Mouse (Mus musculus): Measurements from ENCODE around the gene Cd38. TPM values are rescaled to one million over a fixed set of nuclear protein-coding genes. Genes with fewer than 3 reads are reported as not detected.

Gene Cd38
- polyA plus RNA-seq, 1 experiment from 2014 or later = 5.5 TPM

GRCm38 (mm10) chr5:43948111-43948743 is 79.9 kb downstream of the Cd38 start:
- 3% methylated on average over 27 of the region's 27 CpGs for WGBS
- ATAC-seq (ENCODE audit: low FRiP score) (peak; percentile 87), DNase-seq (ENCODE audit: low spot score, missing footprints) (peak; percentile 93)
- H3K4me1 ChIP-seq (ENCODE audit: control insufficient read depth, insufficient read depth, low read length) = peaks cover 7% of the 10 kb centered on the region
- peak overlapping the region; percentile 21; the same call in 1 of the 2 replicates for H3K9ac ChIP-seq (ENCODE audit: low read length)
- H3K4me3 ChIP-seq (ENCODE audit: low read depth, low read length) = peak overlapping the region; percentile 26
- H3K36me3 ChIP-seq (ENCODE audit: control insufficient read depth, insufficient read depth, low read length) = no peaks in the 10 kb centered on the region
- H3K27me3 ChIP-seq (ENCODE audit: control insufficient read depth, insufficient read depth, low read length) = no peaks in the 10 kb centered on the region
- H3K9me3 ChIP-seq (ENCODE audit: control insufficient read depth, low read length) = no peaks in the 10 kb centered on the region
- H3K27ac ChIP-seq (ENCODE audit: low read depth, low read length) = no peak overlapping the region
- peak overlapping the region; percentile 60 for H3K4me2 ChIP-seq

DNA sequence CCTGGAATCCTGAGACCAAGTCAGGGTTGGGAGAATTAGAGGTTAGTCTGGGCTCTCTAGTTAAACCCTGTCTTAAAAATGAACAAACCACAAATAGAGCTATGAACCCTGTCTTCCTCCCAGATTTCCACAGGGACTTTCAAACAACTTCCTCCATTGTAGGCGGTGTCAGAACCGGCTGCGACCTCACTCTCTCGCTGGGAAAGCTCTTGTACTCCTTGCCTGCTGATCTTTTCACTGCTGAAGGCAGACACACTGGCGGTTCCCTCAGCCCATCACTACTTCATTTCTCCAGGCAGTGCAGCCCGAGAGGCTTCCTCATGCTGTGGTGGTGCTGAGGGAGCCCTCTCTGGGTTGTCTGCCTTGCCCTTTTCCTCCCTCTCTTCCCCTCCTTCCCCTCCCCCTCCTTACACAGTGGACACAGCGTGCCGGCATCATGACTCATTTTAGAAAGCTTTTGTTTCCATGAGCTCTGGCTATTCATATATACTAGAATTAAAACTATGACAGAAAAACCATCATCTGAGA is 80.5 kb downstream of the Cd38 start:
- H3K4me2 ChIP-seq = peak overlapping the region; percentile 60
- ATAC-seq (ENCODE audit: low FRiP score) = peak; percentile 72
- DNase-seq (ENCODE audit: low spot score, missing footprints) = peak; percentile 89
- H3K9me3 ChIP-seq (ENCODE audit: control insufficient read depth, low read length) = no peaks in the 10 kb centered on the region
- no peak overlapping the region for H3K27ac ChIP-seq (ENCODE audit: low read depth, low read length)
- no peaks in the 10 kb centered on the region for H3K36me3 ChIP-seq (ENCODE audit: control insufficient read depth, insufficient read depth, low read length)
- peak overlapping the region; percentile 40; the same call in 1 of the 2 replicates for H3K9ac ChIP-seq (ENCODE audit: low read length)
- no peaks in the 10 kb centered on the region for H3K27me3 ChIP-seq (ENCODE audit: control insufficient read depth, insufficient read depth, low read length)
- WGBS = 4% methylated on average over 8 of the region's 8 CpGs
- H3K4me3 ChIP-seq (ENCODE audit: low read depth, low read length) = no peak overlapping the region
- H3K4me1 ChIP-seq (ENCODE audit: control insufficient read depth, insufficient read depth, low read length) = peaks cover 7% of the 10 kb centered on the region

GRCm38 (mm10) chr5:43953241-43953640 is 84.9 kb downstream of the Cd38 start:
- H3K9ac ChIP-seq (ENCODE audit: low read length) = no peak overlapping the region
- no peak overlapping the region for H3K4me3 ChIP-seq (ENCODE audit: low read depth, low read length)
- WGBS = 75% methylated on average over 1 of the region's 1 CpGs
- no peak overlapping the region for H3K4me2 ChIP-seq
- no peaks in the 10 kb centered on the region for H3K27me3 ChIP-seq (ENCODE audit: control insufficient read depth, insufficient read depth, low read length)
- H3K27ac ChIP-seq (ENCODE audit: low read depth, low read length) = no peak overlapping the region
- peaks cover 2% of the 10 kb centered on the region for H3K4me1 ChIP-seq (ENCODE audit: control insufficient read depth, insufficient read depth, low read length)
- no peaks in the 10 kb centered on the region for H3K36me3 ChIP-seq (ENCODE audit: control insufficient read depth, insufficient read depth, low read length)
- ATAC-seq (ENCODE audit: low FRiP score) (no peak), DNase-seq (ENCODE audit: low spot score, missing footprints) (no peak)
- H3K9me3 ChIP-seq (ENCODE audit: control insufficient read depth, low read length) = no peaks in the 10 kb centered on the region

DNA sequence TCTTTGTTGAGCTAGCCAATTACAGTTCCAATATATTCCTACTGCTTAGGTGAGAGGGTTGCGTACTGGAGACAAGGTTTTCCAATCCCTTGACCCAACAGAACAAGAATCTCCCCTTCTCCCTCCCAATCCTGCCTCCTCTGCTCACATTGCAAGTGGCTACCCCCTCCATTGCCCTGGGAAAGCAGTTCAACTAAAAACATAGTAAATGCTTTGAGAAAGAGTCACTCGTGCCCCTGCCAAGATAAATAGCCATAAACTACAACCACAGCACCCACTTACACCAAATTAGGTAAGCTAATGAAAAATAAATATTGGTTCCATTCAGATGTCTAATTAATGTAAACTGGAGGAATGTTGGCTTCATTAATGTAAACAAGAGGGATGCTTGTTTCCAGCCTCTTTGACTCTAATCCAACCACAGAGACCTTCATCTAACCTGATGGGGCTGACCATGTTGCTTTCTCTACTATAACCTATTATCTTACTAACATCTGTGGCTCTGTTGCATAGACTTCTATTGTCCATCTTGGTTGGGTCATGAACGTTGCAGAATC is 91.6 kb downstream of the Cd38 start:
- Histone ChIP-seq H3K27ac (ENCODE audit: low read depth, low read length) (no peak overlapping the region), H3K4me3 (ENCODE audit: low read depth, low read length) (no peak overlapping the region), H3K9ac (ENCODE audit: low read length) (no peak overlapping the region), H3K36me3 (ENCODE audit: control insufficient read depth, insufficient read depth, low read length) (no peaks in the 10 kb centered on the region), H3K27me3 (ENCODE audit: control insufficient read depth, insufficient read depth, low read length) (no peaks in the 10 kb centered on the region), H3K4me2 (no peak overlapping the region), H3K9me3 (ENCODE audit: control insufficient read depth, low read length) (no peaks in the 10 kb centered on the region), H3K4me1 (ENCODE audit: control insufficient read depth, insufficient read depth, low read length) (no peaks in the 10 kb centered on the region)
- DNase-seq (ENCODE audit: low spot score, missing footprints) (no peak), ATAC-seq (ENCODE audit: low FRiP score) (no peak)
- WGBS = 87% methylated on average over 3 of the region's 3 CpGs

GRCm38 (mm10) chr5:43961056-43961455 is 92.7 kb downstream of the Cd38 start:
- H3K27me3 ChIP-seq (ENCODE audit: control insufficient read depth, insufficient read depth, low read length) = no peaks in the 10 kb centered on the region
- no peaks in the 10 kb centered on the region for H3K4me1 ChIP-seq (ENCODE audit: control insufficient read depth, insufficient read depth, low read length)
- no peaks in the 10 kb centered on the region for H3K36me3 ChIP-seq (ENCODE audit: control insufficient read depth, insufficient read depth, low read length)
- DNase-seq (ENCODE audit: low spot score, missing footprints) (no peak), ATAC-seq (ENCODE audit: low FRiP score) (no peak)
- no peaks in the 10 kb centered on the region for H3K9me3 ChIP-seq (ENCODE audit: control insufficient read depth, low read length)
- H3K4me2 ChIP-seq = no peak overlapping the region
- H3K27ac ChIP-seq (ENCODE audit: low read depth, low read length) = no peak overlapping the region
- WGBS = 91% methylated on average over 3 of the region's 3 CpGs
- H3K9ac ChIP-seq (ENCODE audit: low read length) = no peak overlapping the region
- no peak overlapping the region for H3K4me3 ChIP-seq (ENCODE audit: low read depth, low read length)

Other genes starting within 250 kb of the Cd38 start
- gene Cc2d2a, start 206.2 kb upstream of the Cd38 start, polyA plus RNA-seq (2014; fragmentation: Nextera tagmentation; extraction: Ambion mirVana) = 7.7 and 10.9 TPM in 2 replicates
- 0.12 TPM in 1 of 2 replicates, not detected in the other for gene Bst1, start 49.7 kb upstream of the Cd38 start, polyA plus RNA-seq (2014; fragmentation: Nextera tagmentation; extraction: Ambion mirVana)
- gene Fbxl5, start 46.9 kb upstream of the Cd38 start, polyA plus RNA-seq (2014; fragmentation: Nextera tagmentation; extraction: Ambion mirVana) = 73.1 and 79.5 TPM in 2 replicates
- not detected in 2 replicates for gene Gm7879, start 44.6 kb downstream of the Cd38 start, polyA plus RNA-seq (2014; fragmentation: Nextera tagmentation; extraction: Ambion mirVana)
- gene Fgfbp1, start 113.2 kb downstream of the Cd38 start, polyA plus RNA-seq (2014; fragmentation: Nextera tagmentation; extraction: Ambion mirVana) = 0.53 TPM in 1 of 2 replicates, not detected in the other
- gene Prom1, start 233.5 kb downstream of the Cd38 start, polyA plus RNA-seq (2014; fragmentation: Nextera tagmentation; extraction: Ambion mirVana) = 171 and 176 TPM in 2 replicates